Mouse (Mus musculus) testis, adult 10 weeks (tissue): ENCODE data around the gene Gpsm3. TPM values are rescaled to one million over a fixed set of nuclear protein-coding genes. Genes with fewer than 3 reads are reported as not detected.

ENCODE experiments used
- polyA plus RNA-seq: library from polyadenylated mRNA; stranded (reverse); fragments of 350-450 nt; fragmentation: Illumina TruSeq; extraction: RNeasy Lipid Tissue Mini Kit (QIAGEN cat#74804); gene quantifications from one replicate; pipeline ENCODE4 v1.2.3, GENCODE M21; 2014; ENCODE audit warnings: low read depth, low replicate concordance

Gpsm3 gene
- polyA plus RNA-seq = not detected

GRCm38 (mm10) chr17:34589681-34590101, at the start of gene Gpsm3:
Gene Gpsm3, plus strand, starts transcription at chr17:34589806.

GRCm38 (mm10) chr17:34564003-34564421, 25.6 kb upstream of the Gpsm3 start, which contains the start of gene Notch4:
Gene Notch4, plus strand, starts transcription at chr17:34564268.

GRCm38 (mm10) chr17:34591029-34591993, 1.7 kb downstream of the Gpsm3 start, which contains the start of gene Pbx2:
Gene Pbx2, plus strand, starts transcription at chr17:34591266.

GRCm38 (mm10) chr17:34597566-34598095, 8.0 kb downstream of the Gpsm3 start, which contains the start of gene Ager:
Gene Ager, plus strand, starts transcription at chr17:34597862.

GRCm38 (mm10) chr17:34603375-34604060, 13.9 kb downstream of the Gpsm3 start, which contains the start of gene Rnf5:
Gene Rnf5, minus strand, starts transcription at chr17:34603690.

GRCm38 (mm10) chr17:34604061-34604508, 14.5 kb downstream of the Gpsm3 start, which contains the start of gene Agpat1:
Gene Agpat1, plus strand, starts transcription at chr17:34604262.

GRCm38 (mm10) chr17:34615871-34616270, 26.3 kb downstream of the Gpsm3 start, which contains the start of gene Egfl8:
Gene Egfl8, minus strand, starts transcription at chr17:34615971.

GRCm38 (mm10) chr17:34627943-34628643, 38.5 kb downstream of the Gpsm3 start, which contains the start of gene Ppt2:
Gene Ppt2, minus strand, starts transcription at chr17:34628510.

GRCm38 (mm10) chr17:34629221-34629751, 39.7 kb downstream of the Gpsm3 start, which contains the start of gene Prrt1:
Gene Prrt1, plus strand, starts transcription at chr17:34629533.

Other genes starting within 250 kb of the Gpsm3 start
- gene Btnl2, start 235.0 kb upstream of the Gpsm3 start, polyA plus RNA-seq = 0.15 TPM
- gene Btnl1, start 212.7 kb upstream of the Gpsm3 start, polyA plus RNA-seq = not detected
- gene BC051142, start 191.0 kb upstream of the Gpsm3 start, polyA plus RNA-seq = 1,880 TPM
- gene Btnl4, start 112.5 kb upstream of the Gpsm3 start, polyA plus RNA-seq = not detected
- not detected for gene Btnl6, start 72.5 kb upstream of the Gpsm3 start, polyA plus RNA-seq
- 1.1 TPM for gene Notch4, start 25.5 kb upstream of the Gpsm3 start, polyA plus RNA-seq
- 3.5 TPM for gene Pbx2, start 1.5 kb downstream of the Gpsm3 start, polyA plus RNA-seq
- gene Ager, start 8.1 kb downstream of the Gpsm3 start, polyA plus RNA-seq = not detected
- gene Rnf5, start 13.9 kb downstream of the Gpsm3 start, polyA plus RNA-seq = 7.4 TPM
- gene Agpat1, start 14.5 kb downstream of the Gpsm3 start, polyA plus RNA-seq = 14.5 TPM
- gene Egfl8, start 26.2 kb downstream of the Gpsm3 start, polyA plus RNA-seq = not detected
- 2.6 TPM for gene Ppt2, start 38.7 kb downstream of the Gpsm3 start, polyA plus RNA-seq
- gene Prrt1, start 39.7 kb downstream of the Gpsm3 start, polyA plus RNA-seq = 0.24 TPM
- gene Fkbpl, start 55.0 kb downstream of the Gpsm3 start, polyA plus RNA-seq = 119 TPM
- gene Atf6b, start 57.3 kb downstream of the Gpsm3 start, polyA plus RNA-seq = 1.6 TPM
- not detected for gene Tnxb, start 80.7 kb downstream of the Gpsm3 start, polyA plus RNA-seq
- 1.2 TPM for gene C4b, start 154.1 kb downstream of the Gpsm3 start, polyA plus RNA-seq
- gene Cyp21a1, start 214.8 kb downstream of the Gpsm3 start, polyA plus RNA-seq = not detected
- gene Stk19, start 247.1 kb downstream of the Gpsm3 start, polyA plus RNA-seq = 8.2 TPM
- 5.8 TPM for gene Dxo, start 247.2 kb downstream of the Gpsm3 start, polyA plus RNA-seq